Mouse (Mus musculus) ES-Bruce4 (cell line): ENCODE results near the gene Lsm3. TPM values are rescaled to one million over a fixed set of nuclear protein-coding genes. Genes with fewer than 3 reads are reported as not detected.

ENCODE experiments used
- H3K27ac ChIP-seq: 2 replicates; pipeline ENCODE4 v1.5.1; 2012; ENCODE audit warnings: low read length, inconsistent platforms; ENCODE audit not compliant: insufficient read depth
- H3K27me3 ChIP-seq: 2 replicates; pipeline ENCODE4 v1.6.1; 2012; ENCODE audit warnings: mild to moderate bottlenecking, low read length, inconsistent platforms; ENCODE audit not compliant: control insufficient read depth, poor library complexity, insufficient read depth, severe bottlenecking
- H3K36me3 ChIP-seq: 2 replicates; pipeline ENCODE4 v1.6.1; 2012; ENCODE audit warnings: inconsistent platforms, mild to moderate bottlenecking, low read length, moderate library complexity; ENCODE audit not compliant: control insufficient read depth, poor library complexity, insufficient read depth, severe bottlenecking
- H3K4me1 ChIP-seq: one replicate; pipeline ENCODE4 v1.8.1; 2011; ENCODE audit warnings: low read length; ENCODE audit not compliant: control insufficient read depth, insufficient read depth
- H3K4me3 ChIP-seq: 2 replicates; pipeline ENCODE4 v1.5.1; 2011; ENCODE audit warnings: low read depth, mild to moderate bottlenecking, low read length
- H3K9ac ChIP-seq: 2 replicates; pipeline ENCODE4 v1.6.1; 2012; ENCODE audit warnings: low read depth, mild to moderate bottlenecking, inconsistent platforms; ENCODE audit not compliant: poor library complexity, severe bottlenecking
- H3K9me3 ChIP-seq: replicated peaks from 2 replicates; pipeline ENCODE4 v1.6.1; 2012; ENCODE audit warnings: mild to moderate bottlenecking, low read length, inconsistent platforms; ENCODE audit not compliant: control insufficient read depth, poor library complexity, insufficient read depth, severe bottlenecking
- CTCF ChIP-seq: IDR thresholded peaks from one replicate; pipeline ENCODE4 v1.8.1; 2011; ENCODE audit warnings: low read depth, low read length
- EP300 ChIP-seq: IDR thresholded peaks from 2 replicates; pipeline ENCODE4 v1.6.1; 2011; ENCODE audit warnings: low read depth, low read length; ENCODE audit not compliant: insufficient read depth
- POLR2A ChIP-seq: IDR thresholded peaks from one replicate; pipeline ENCODE4 v1.8.1; 2011; ENCODE audit warnings: low read length; ENCODE audit not compliant: insufficient read depth
- polyA plus RNA-seq: library from polyadenylated mRNA; stranded (reverse); fragments of >200 nt; gene quantifications from 2 replicates; pipeline ENCODE4 v1.2.4, GENCODE M21; 2011; ENCODE audit warnings: low read depth; ENCODE audit not compliant: missing spikeins, insufficient read depth, insufficient read length

Gene Lsm3
- polyA plus RNA-seq, 1 experiment = 188 TPM

DNA sequence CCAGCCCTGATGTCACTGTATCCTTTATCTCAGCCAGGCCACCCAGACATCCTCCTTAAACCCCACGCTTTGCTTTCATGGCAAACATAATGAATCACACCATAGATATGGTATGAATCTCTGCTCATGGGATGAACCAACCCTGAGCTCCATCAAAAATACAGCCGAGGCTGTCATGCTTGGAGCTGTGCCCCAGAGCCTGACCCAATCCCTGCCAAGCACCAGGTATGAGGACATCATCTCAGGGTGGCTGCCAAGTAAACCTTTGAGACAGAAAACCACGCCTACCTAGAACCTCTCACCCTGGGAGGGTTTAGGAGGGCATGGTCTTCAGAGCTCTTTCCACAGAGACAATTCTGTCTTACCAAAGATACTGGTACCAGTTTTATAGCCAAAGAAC, 47.3 kb downstream of the Lsm3 start:
- TF ChIP-seq CTCF = no peak
- TF ChIP-seq POLR2A = no peak
- TF ChIP-seq EP300 = no peak
- Histone ChIP-seq H3K27me3 (no peaks in the 10 kb centered on the region), H3K36me3 (no peaks in the 10 kb centered on the region), H3K9me3 (no peaks in the 10 kb centered on the region), H3K4me3 (no peak overlapping the region), H3K27ac (no peak overlapping the region), H3K4me1 (no peaks in the 10 kb centered on the region), H3K9ac (no peak overlapping the region)

DNA sequence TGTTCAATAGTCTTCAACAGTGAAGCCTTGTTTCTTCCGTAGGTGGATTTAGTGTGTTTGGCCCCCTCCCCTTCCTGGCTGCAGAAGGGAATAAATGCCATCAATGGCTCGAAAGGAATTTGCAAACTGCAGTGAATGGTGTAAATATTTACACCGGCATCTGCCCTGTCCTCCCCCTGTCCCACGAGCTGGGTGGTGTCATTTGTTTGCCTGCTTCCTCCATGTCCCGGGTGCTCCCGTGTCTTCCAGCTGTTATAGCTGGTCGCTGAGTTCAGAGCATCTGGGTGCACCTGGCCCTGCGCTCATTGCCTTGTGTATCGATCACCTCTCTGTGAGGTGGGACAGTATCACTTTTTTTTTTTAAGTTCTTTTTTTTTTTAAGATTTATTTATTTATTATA, 50.7 kb downstream of the Lsm3 start:
- Histone ChIP-seq H3K9ac (no peak overlapping the region), H3K27me3 (no peaks in the 10 kb centered on the region), H3K36me3 (no peaks in the 10 kb centered on the region), H3K4me1 (no peaks in the 10 kb centered on the region), H3K27ac (no peak overlapping the region), H3K9me3 (no peaks in the 10 kb centered on the region), H3K4me3 (no peak overlapping the region)
- TF ChIP-seq EP300 = no peak
- TF ChIP-seq CTCF = no peak
- TF ChIP-seq POLR2A = no peak

Other genes with a start within 250 kb of the Lsm3 start
- gene Wnt7a, start 104.6 kb upstream of the Lsm3 start, polyA plus RNA-seq = 5.3 and 15.8 TPM in 2 replicates
- 24.6 and 27.4 TPM in 2 replicates for gene Chchd4, start 42.4 kb upstream of the Lsm3 start, polyA plus RNA-seq
- 49.2 and 55.3 TPM in 2 replicates for gene Tmem43, start 42.2 kb upstream of the Lsm3 start, polyA plus RNA-seq
- gene Xpc, start within 50 bp of the Lsm3 start, polyA plus RNA-seq = 15.4 and 16.5 TPM in 2 replicates
- gene Slc6a6, start 168.1 kb downstream of the Lsm3 start, polyA plus RNA-seq = 109 and 114 TPM in 2 replicates